Mouse (Mus musculus): ENCODE measurements around the gene Cox5a. TPM values are rescaled to one million over a fixed set of nuclear protein-coding genes. Genes with fewer than 3 reads are reported as not detected.

Cox5a gene
- total and polyA plus RNA-seq, 3 experiments: 179 to 255 (median 229) TPM

- H3K9ac ChIP-seq (ENCODE audit: insufficient read depth, low read depth): no peak overlapping the region
- peaks cover 0 to 7% of the 10 kb centered on the region in 2 experiments; a peak in 1 of 4 replicates for H3K4me1 ChIP-seq (ENCODE audit: control insufficient read depth in 1 of 2, insufficient read depth in 2 of 2)
- dilution Hi-C loops (cut with MboI; ENCODE audit: extremely low pct_ligation_motif_present, extremely low pct_unique_long_range_greater_than_20kb, low sequenced_read_pairs): no loop called here
- peaks cover 66 to 88% of the 10 kb centered on the region in 2 experiments for H3K36me3 ChIP-seq (replicated peaks in 1 of 2; ENCODE audit: control insufficient read depth in 1 of 2, insufficient read depth in 1 of 2, low read length in 1 of 2)
- no peaks in the 10 kb centered on the region for H3K27me3 ChIP-seq (replicated peaks)
- no peak overlapping the region for H3K27ac ChIP-seq (ENCODE audit: insufficient read depth, low read depth)
- in situ Hi-C loops (cut with MboI; ENCODE audit: low pct_ligation_motif_present, low pct_unique_long_range_greater_than_20kb, low sequenced_read_pairs): no loop called here
- no peaks in the 10 kb centered on the region; the same call in 1 of the 2 replicates for H3K79me2 ChIP-seq (replicated peaks; ENCODE audit: control insufficient read depth, extremely low read depth, insufficient read depth, poor library complexity, severe bottlenecking)
- no peak overlapping the region for H3K4me3 ChIP-seq (replicated peaks in 1 of 3; ENCODE audit: low read depth in 2 of 3, low read length in 2 of 3, poor library complexity in 1 of 3)
- no peak for TF ChIP-seq MAX (IDR thresholded peaks at IDR 0.05; ENCODE audit: low read length)
- no peak for TF ChIP-seq ETS1 (conservative IDR thresholded peaks at IDR 0.05; ENCODE audit: low read depth, low read length)
- TF ChIP-seq USF1 (IDR thresholded peaks at IDR 0.05; ENCODE audit: low read depth, low read length): no peak
- no peak for TF ChIP-seq IRF4 (IDR thresholded peaks at IDR 0.05; ENCODE audit: low read depth, low read length)
- TF ChIP-seq BHLHE40 (IDR thresholded peaks at IDR 0.05; ENCODE audit: low read depth, low read length): no peak
- TF ChIP-seq E2F4 (IDR thresholded peaks at IDR 0.05; ENCODE audit: insufficient replicate concordance, low read depth, low read length): no peak
- no peak for TF ChIP-seq MXI1 (IDR thresholded peaks at IDR 0.05; ENCODE audit: low read depth, low read length)
- no peak for TF ChIP-seq SIN3A (IDR thresholded peaks at IDR 0.05; ENCODE audit: low read length)
- TF ChIP-seq PAX5 (IDR thresholded peaks at IDR 0.05; ENCODE audit: low read length): no peak
- no peak for TF ChIP-seq JUN (IDR thresholded peaks at IDR 0.05; ENCODE audit: insufficient read depth, low read depth, low read length)
- no peak for TF ChIP-seq SMC3 (IDR thresholded peaks at IDR 0.05; ENCODE audit: low read depth, low read length)
- TF ChIP-seq JUND (conservative IDR thresholded peaks at IDR 0.05; ENCODE audit: low read depth, low read length): no peak
- TF ChIP-seq KAT2A (IDR thresholded peaks at IDR 0.05; ENCODE audit: insufficient replicate concordance, low read length): no peak
- TF ChIP-seq MYC (IDR thresholded peaks at IDR 0.05; ENCODE audit: low read depth, low read length): no peak
- no peak for TF ChIP-seq RCOR1 (conservative IDR thresholded peaks at IDR 0.05; ENCODE audit: low read depth, low read length)
- TF ChIP-seq ZKSCAN1 (IDR thresholded peaks at IDR 0.05; ENCODE audit: borderline replicate concordance, low read depth, low read length): no peak
- TF ChIP-seq RAD21 (IDR thresholded peaks at IDR 0.05; ENCODE audit: low read depth, low read length): no peak
- TF ChIP-seq CHD1 (IDR thresholded peaks at IDR 0.05; ENCODE audit: low read depth, low read length): no peak
- no peak for TF ChIP-seq MAFK (IDR thresholded peaks at IDR 0.05; ENCODE audit: insufficient replicate concordance, low read length)
- no peaks in the 10 kb centered on the region for H3K9me3 ChIP-seq (replicated peaks; ENCODE audit: low read length)
- H3K4me2 ChIP-seq (ENCODE audit: insufficient read depth, low read depth, poor library complexity, severe bottlenecking): no peak overlapping the region
- DNase-seq (ENCODE audit: extremely low read depth): no peak
Measured at GRCm38 (mm10) chr9:57577144-57577849, 56.2 kb downstream of the Cox5a start.

Other genes starting within 250 kb of the Cox5a start
- gene Ppcdc, start 81.2 kb upstream of the Cox5a start, total RNA-seq (2012; rRNA removed): 39.6 and 50.3 TPM in 2 replicates
- 44.1 and 44.9 TPM in 2 replicates for gene Ppcdc, start 81.2 kb upstream of the Cox5a start, total RNA-seq (2014; rRNA removed)
- gene Ppcdc, start 81.2 kb upstream of the Cox5a start, polyA plus RNA-seq (2012; ENCODE audit: insufficient read length, low read depth): 36.2 and 38.8 TPM in 2 replicates
- gene Scamp5, start 53.2 kb upstream of the Cox5a start, total RNA-seq (2012; rRNA removed): 2.1 and 2.7 TPM in 2 replicates
- gene Scamp5, start 53.2 kb upstream of the Cox5a start, total RNA-seq (2014; rRNA removed): 0.34 and 0.54 TPM in 2 replicates
- gene Scamp5, start 53.2 kb upstream of the Cox5a start, polyA plus RNA-seq (2012; ENCODE audit: insufficient read length, low read depth): 0.48 and 0.99 TPM in 2 replicates
- 0.21 TPM in 1 of 2 replicates, not detected in the other for gene Rpp25, start 17.2 kb upstream of the Cox5a start, total RNA-seq (2012; rRNA removed)
- gene Rpp25, start 17.2 kb upstream of the Cox5a start, total RNA-seq (2014; rRNA removed): not detected in 2 replicates
- gene Rpp25, start 17.2 kb upstream of the Cox5a start, polyA plus RNA-seq (2012; ENCODE audit: insufficient read length, low read depth): not detected in 2 replicates
- gene Fam219b, start 16.3 kb downstream of the Cox5a start, total RNA-seq (2012; rRNA removed): 10.6 and 11.8 TPM in 2 replicates
- 8.3 and 9.3 TPM in 2 replicates for gene Fam219b, start 16.3 kb downstream of the Cox5a start, total RNA-seq (2014; rRNA removed)
- 9.2 and 10.2 TPM in 2 replicates for gene Fam219b, start 16.3 kb downstream of the Cox5a start, polyA plus RNA-seq (2012; ENCODE audit: insufficient read length, low read depth)
- gene Mpi, start 31.5 kb downstream of the Cox5a start, total RNA-seq (2012; rRNA removed): 28.6 and 33.2 TPM in 2 replicates
- gene Mpi, start 31.5 kb downstream of the Cox5a start, total RNA-seq (2014; rRNA removed): 28.2 and 29.0 TPM in 2 replicates
- gene Mpi, start 31.5 kb downstream of the Cox5a start, polyA plus RNA-seq (2012; ENCODE audit: insufficient read length, low read depth): 36.7 and 37.3 TPM in 2 replicates
- 52.2 and 60.9 TPM in 2 replicates for gene Scamp2, start 39.7 kb downstream of the Cox5a start, total RNA-seq (2012; rRNA removed)
- gene Scamp2, start 39.7 kb downstream of the Cox5a start, total RNA-seq (2014; rRNA removed): 38.6 and 46.4 TPM in 2 replicates
- 77.2 and 91.6 TPM in 2 replicates for gene Scamp2, start 39.7 kb downstream of the Cox5a start, polyA plus RNA-seq (2012; ENCODE audit: insufficient read length, low read depth)
- gene Ulk3, start 68.2 kb downstream of the Cox5a start, total RNA-seq (2012; rRNA removed): 10.5 and 11.4 TPM in 2 replicates
- 1.8 and 2.6 TPM in 2 replicates for gene Ulk3, start 68.2 kb downstream of the Cox5a start, total RNA-seq (2014; rRNA removed)
- gene Ulk3, start 68.2 kb downstream of the Cox5a start, polyA plus RNA-seq (2012; ENCODE audit: insufficient read length, low read depth): 10.0 and 11.8 TPM in 2 replicates
- not detected in 2 replicates for gene Cplx3, start 85.0 kb downstream of the Cox5a start, total RNA-seq (2012; rRNA removed)
- not detected in 2 replicates for gene Cplx3, start 85.0 kb downstream of the Cox5a start, total RNA-seq (2014; rRNA removed)
- gene Cplx3, start 85.0 kb downstream of the Cox5a start, polyA plus RNA-seq (2012; ENCODE audit: insufficient read length, low read depth): 0.09 TPM in 1 of 2 replicates, not detected in the other
- 0.08 TPM in 1 of 2 replicates, not detected in the other for gene Lman1l, start 99.5 kb downstream of the Cox5a start, total RNA-seq (2012; rRNA removed)
- not detected in 2 replicates for gene Lman1l, start 99.5 kb downstream of the Cox5a start, total RNA-seq (2014; rRNA removed)
- gene Lman1l, start 99.5 kb downstream of the Cox5a start, polyA plus RNA-seq (2012; ENCODE audit: insufficient read length, low read depth): 0.19 and 0.29 TPM in 2 replicates
- 111 and 122 TPM in 2 replicates for gene Csk, start 132.4 kb downstream of the Cox5a start, total RNA-seq (2012; rRNA removed)
- gene Csk, start 132.4 kb downstream of the Cox5a start, total RNA-seq (2014; rRNA removed): 111 and 125 TPM in 2 replicates
- 139 and 153 TPM in 2 replicates for gene Csk, start 132.4 kb downstream of the Cox5a start, polyA plus RNA-seq (2012; ENCODE audit: insufficient read length, low read depth)
- not detected in 2 replicates for gene Cyp1a2, start 162.4 kb downstream of the Cox5a start, total RNA-seq (2012; rRNA removed)
- gene Cyp1a2, start 162.4 kb downstream of the Cox5a start, total RNA-seq (2014; rRNA removed): not detected in 2 replicates
- gene Cyp1a2, start 162.4 kb downstream of the Cox5a start, polyA plus RNA-seq (2012; ENCODE audit: insufficient read length, low read depth): not detected in 2 replicates
- gene Cyp1a1, start 166.7 kb downstream of the Cox5a start, total RNA-seq (2012; rRNA removed): 0.08 and 0.13 TPM in 2 replicates
- gene Cyp1a1, start 166.7 kb downstream of the Cox5a start, total RNA-seq (2014; rRNA removed): 0.11 and 0.19 TPM in 2 replicates
- gene Cyp1a1, start 166.7 kb downstream of the Cox5a start, polyA plus RNA-seq (2012; ENCODE audit: insufficient read length, low read depth): not detected in 2 replicates
- 9.6 and 10.6 TPM in 2 replicates for gene Edc3, start 187.3 kb downstream of the Cox5a start, total RNA-seq (2012; rRNA removed)
- 10.9 and 13.6 TPM in 2 replicates for gene Edc3, start 187.3 kb downstream of the Cox5a start, total RNA-seq (2014; rRNA removed)
- 24.1 and 27.9 TPM in 2 replicates for gene Edc3, start 187.3 kb downstream of the Cox5a start, polyA plus RNA-seq (2012; ENCODE audit: insufficient read length, low read depth)
- 39.9 and 46.7 TPM in 2 replicates for gene Clk3, start 244.6 kb downstream of the Cox5a start, total RNA-seq (2012; rRNA removed)
- 69.0 and 87.7 TPM in 2 replicates for gene Clk3, start 244.6 kb downstream of the Cox5a start, total RNA-seq (2014; rRNA removed)
- 62.4 and 67.9 TPM in 2 replicates for gene Clk3, start 244.6 kb downstream of the Cox5a start, polyA plus RNA-seq (2012; ENCODE audit: insufficient read length, low read depth)